Mouse (Mus musculus) inflammation-experienced regulatory T-cells, adult 6 months (primary cell): ENCODE measurements around the gene Tmem178. TPM values are rescaled to one million over a fixed set of nuclear protein-coding genes. Genes with fewer than 3 reads are reported as not detected.

Experiments
- ATAC-seq: one replicate; pipeline ENCODE4 v1.8.0; 2017
- polyA plus RNA-seq, 3 experiments: library from polyadenylated mRNA; unstranded; fragments of 100-300 nt; shearing (Covaris generic); gene quantifications; one replicate each; pipeline ENCODE4 v1.2.1; 2017

Gene Tmem178
- polyA plus RNA-seq: not detected

DNA sequence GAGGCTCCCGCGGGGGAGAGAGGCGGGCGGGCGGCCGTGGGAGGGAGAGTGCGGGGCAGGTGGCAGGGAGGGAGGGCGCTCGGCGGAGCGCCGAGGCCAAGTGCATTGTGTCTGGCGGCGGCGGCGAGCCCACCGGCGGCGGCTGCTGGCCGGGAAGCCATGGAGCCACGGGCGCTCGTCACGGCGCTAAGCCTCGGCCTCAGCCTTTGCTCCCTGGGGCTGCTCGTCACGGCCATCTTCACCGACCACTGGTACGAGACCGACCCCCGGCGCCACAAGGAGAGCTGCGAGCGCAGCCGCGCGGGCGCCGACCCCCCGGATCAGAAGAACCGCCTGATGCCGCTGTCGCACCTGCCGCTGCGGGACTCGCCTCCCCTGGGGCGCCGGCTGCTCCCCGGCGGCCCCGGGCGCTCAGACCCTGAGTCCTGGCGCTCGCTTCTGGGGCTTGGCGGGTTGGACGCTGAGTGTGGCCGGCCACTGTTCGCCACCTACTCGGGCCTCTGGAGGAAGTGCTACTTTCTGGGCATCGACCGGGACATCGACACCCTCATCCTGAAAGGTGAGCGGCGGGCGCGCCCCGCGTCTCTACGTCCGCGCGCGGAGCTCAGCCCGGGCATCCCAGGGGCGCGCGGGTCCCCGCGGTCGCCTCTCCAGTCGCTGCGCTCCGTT lies at the start of gene Tmem178:
TSS of gene Tmem178 (plus strand) at position 103 of the 669 bp plus-strand sequence.
- no peak for ATAC-seq

GRCm38 (mm10) chr17:80896481-80896880 lies 48.0 kb upstream of the Tmem178 start:
- ATAC-seq: no peak

GRCm38 (mm10) chr17:80897709-80898440 lies 46.6 kb upstream of the Tmem178 start:
- ATAC-seq: no peak

DNA sequence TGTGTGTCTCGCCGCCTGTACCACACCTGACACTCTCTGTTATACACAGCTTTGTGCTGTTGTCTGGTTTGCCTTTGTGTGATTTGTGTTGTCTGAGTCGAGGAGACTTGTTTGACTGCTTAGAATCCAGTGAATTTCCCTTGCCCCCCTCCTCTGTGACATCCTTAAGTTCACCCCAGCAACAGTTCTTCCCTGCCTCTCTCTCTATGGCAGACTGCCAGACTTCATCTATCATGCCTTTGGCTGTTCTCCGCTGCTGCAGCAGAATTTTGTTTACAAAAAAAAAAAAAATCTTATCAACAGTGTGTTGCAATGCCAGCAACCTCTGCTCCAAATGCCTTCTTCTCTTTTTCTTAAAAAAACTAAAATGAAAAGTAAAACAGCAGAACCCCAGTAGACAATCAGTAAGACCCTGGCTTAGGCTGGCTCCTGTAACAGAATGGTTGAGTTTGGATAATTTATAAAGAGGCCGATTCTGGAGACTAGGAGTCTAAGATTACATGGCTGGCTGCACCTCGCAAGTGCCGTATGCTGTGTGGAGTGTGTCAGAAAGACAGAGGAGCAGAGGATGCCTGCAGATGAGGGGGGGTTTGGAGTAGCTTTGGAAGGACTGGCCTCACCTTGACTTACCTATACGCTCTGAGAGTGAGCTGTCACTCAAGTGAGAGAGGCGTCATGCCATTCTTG lies 44.8 kb upstream of the Tmem178 start:
- no peak for ATAC-seq

GRCm38 (mm10) chr17:80900200-80900520 lies 44.3 kb upstream of the Tmem178 start:
- no peak for ATAC-seq

DNA sequence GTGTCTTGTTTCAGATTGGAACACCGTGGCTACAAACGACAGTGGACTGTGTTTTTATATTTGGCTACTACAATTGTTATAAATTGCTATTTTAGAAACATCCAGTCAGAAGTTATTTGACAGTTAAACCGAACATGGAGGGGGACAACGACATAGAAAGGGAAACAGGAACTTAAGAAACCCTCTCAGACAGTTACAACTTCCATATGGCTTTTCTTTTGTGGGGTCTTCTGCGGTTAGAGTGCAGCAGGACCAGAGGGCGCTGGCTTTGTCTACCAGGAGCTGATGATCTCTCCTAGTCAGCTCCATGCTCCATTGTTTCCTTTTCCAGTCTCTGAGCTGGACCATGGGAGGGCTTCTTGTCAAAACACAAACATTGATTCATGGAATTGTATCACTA lies 42.5 kb upstream of the Tmem178 start:
- ATAC-seq: no peak

- no peak for ATAC-seq
Measured at GRCm38 (mm10) chr17:80903121-80903875, 41.1 kb upstream of the Tmem178 start.

DNA sequence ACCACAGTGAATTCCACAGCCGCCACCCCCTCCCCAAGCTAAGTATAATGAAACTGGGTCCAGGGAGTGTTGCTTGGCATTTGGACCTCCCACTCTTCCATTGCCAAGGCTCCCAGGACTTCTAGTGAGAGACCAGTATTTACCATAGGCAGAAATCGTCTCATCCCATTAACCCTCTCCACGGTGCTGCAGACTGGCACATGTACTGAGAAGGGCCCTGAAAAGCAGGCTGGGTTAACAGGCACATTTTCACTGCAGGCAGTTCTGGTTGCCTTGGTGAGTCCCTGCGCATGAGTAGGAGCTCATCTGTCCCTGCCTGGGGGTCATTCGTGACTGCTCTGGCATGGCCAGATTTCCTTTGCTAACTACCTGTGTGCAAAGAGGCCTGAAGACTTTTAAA lies 40.4 kb upstream of the Tmem178 start:
- ATAC-seq: no peak

GRCm38 (mm10) chr17:80915666-80916065 lies 28.8 kb upstream of the Tmem178 start:
- no peak for ATAC-seq

DNA sequence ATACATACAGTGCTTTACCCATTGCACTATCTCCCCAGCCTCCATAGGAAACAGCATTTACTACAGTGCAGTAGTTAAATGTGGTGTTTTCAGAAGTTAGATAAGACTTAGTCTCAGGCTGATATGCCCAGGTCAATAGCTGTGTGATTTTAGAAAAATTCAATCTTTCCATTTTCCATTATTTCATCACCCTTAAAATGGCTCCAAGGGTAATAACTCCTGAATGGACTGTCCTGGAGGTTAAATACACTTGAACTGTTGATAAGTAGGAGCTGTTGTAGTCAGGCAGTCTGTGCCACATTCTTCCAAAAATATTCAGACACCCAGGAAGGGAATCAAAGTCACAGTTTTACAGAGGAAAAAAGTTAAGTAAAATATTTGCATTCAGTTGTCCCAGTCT lies 25.2 kb upstream of the Tmem178 start:
- no peak for ATAC-seq

- ATAC-seq: no peak
Measured at GRCm38 (mm10) chr17:80921286-80922134, 22.9 kb upstream of the Tmem178 start.

GRCm38 (mm10) chr17:80925554-80925953 lies 18.9 kb upstream of the Tmem178 start:
- no peak for ATAC-seq

GRCm38 (mm10) chr17:80927151-80927550 lies 17.3 kb upstream of the Tmem178 start:
- no peak for ATAC-seq

- ATAC-seq: no peak
Measured at GRCm38 (mm10) chr17:80932716-80933115, 11.7 kb upstream of the Tmem178 start.

GRCm38 (mm10) chr17:80933401-80934029 lies 10.9 kb upstream of the Tmem178 start:
- peak; percentile 72 for ATAC-seq

- ATAC-seq: no peak
Measured at GRCm38 (mm10) chr17:80935807-80936519, 8.5 kb upstream of the Tmem178 start.

DNA sequence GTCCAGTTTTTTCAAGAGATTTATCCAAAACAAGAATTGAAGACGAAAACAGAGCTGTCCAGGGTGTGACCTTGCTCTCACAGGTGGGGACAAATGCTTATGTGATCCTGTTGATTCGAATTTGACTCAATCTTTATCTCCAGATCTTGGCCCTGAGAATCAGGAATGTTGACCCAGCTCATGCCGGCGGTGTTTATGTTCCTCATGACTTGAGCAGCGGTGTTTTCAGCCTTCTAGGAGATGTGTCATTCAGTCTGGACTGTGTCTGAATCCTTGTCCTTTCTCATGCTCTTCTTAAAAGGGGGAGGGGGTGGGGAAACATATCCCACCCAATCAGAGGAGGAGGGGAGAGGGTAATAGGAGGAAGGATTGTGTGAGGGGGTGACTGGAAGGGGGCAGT lies 7.9 kb upstream of the Tmem178 start:
- no peak for ATAC-seq

DNA sequence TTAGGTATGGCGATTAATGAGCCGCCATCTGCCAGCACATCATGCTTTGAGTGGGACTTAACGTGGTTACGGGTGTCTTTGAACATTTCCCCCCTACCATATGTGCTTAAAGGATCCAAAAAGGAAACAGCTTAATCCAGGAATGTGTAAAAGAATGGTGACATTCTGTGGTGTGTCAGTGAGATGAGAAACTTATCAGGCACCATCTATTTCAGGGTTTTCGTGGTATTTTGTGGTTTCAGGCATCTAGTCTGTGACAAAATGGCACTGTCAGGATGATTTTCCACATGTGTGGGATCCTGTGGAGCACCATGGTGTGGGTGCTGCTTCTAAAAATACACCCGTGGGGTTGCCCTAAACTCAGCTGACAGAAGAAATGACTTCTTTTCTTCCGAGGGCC lies 4.6 kb upstream of the Tmem178 start:
- ATAC-seq: no peak

GRCm38 (mm10) chr17:80941857-80942256 lies 2.6 kb upstream of the Tmem178 start:
- ATAC-seq: no peak

- ATAC-seq: no peak
Measured at GRCm38 (mm10) chr17:80943835-80944529, 450 bp upstream of the Tmem178 start.
